Mouse (Mus musculus) layer of hippocampus, adult 9-11 months (tissue): ENCODE results near the gene Ppara.
A peak's percentile ranks its signal among the peaks of the same experiment; 100 is the strongest.

Experiments
- DNase-seq: peaks from one replicate; pipeline ENCODE4 v3.0.0; 2022

Gene Ppara

GRCm38 (mm10) chr15:85730027-85730426 is 4.8 kb upstream of the Ppara start:
- no peak for DNase-seq

GRCm38 (mm10) chr15:85731885-85732603 is 2.7 kb upstream of the Ppara start:
- no peak for DNase-seq

GRCm38 (mm10) chr15:85732604-85732968 is 2.2 kb upstream of the Ppara start:
- no peak for DNase-seq

GRCm38 (mm10) chr15:85733686-85734085 is 1.1 kb upstream of the Ppara start:
- no peak for DNase-seq

GRCm38 (mm10) chr15:85734148-85734547 is 635 bp upstream of the Ppara start:
- DNase-seq: no peak

GRCm38 (mm10) chr15:85735063-85735835 is 466 bp downstream of the Ppara start:
- DNase-seq: peak; percentile 77

GRCm38 (mm10) chr15:85735836-85736190 is 1.0 kb downstream of the Ppara start:
- DNase-seq: no peak

- DNase-seq: no peak
Measured at GRCm38 (mm10) chr15:85736506-85736905, 1.7 kb downstream of the Ppara start.

- DNase-seq: no peak
Measured at GRCm38 (mm10) chr15:85738416-85738815, 3.6 kb downstream of the Ppara start.

- peak; percentile 52 for DNase-seq
Measured at GRCm38 (mm10) chr15:85738939-85739338, 4.2 kb downstream of the Ppara start.

- DNase-seq: no peak
Measured at GRCm38 (mm10) chr15:85742608-85743007, 7.8 kb downstream of the Ppara start.

- DNase-seq: no peak
Measured at GRCm38 (mm10) chr15:85743946-85744345, 9.2 kb downstream of the Ppara start.

- DNase-seq: no peak
Measured at GRCm38 (mm10) chr15:85746178-85746577, 11.4 kb downstream of the Ppara start.

- no peak for DNase-seq
Measured at GRCm38 (mm10) chr15:85746671-85747070, 11.9 kb downstream of the Ppara start.

GRCm38 (mm10) chr15:85747951-85748350 is 13.2 kb downstream of the Ppara start:
- DNase-seq: no peak

- no peak for DNase-seq
Measured at GRCm38 (mm10) chr15:85748466-85748865, 13.7 kb downstream of the Ppara start.

GRCm38 (mm10) chr15:85749141-85749540 is 14.4 kb downstream of the Ppara start:
- DNase-seq: no peak

- DNase-seq: no peak
Measured at GRCm38 (mm10) chr15:85750115-85750514, 15.3 kb downstream of the Ppara start.

- no peak for DNase-seq
Measured at GRCm38 (mm10) chr15:85752655-85753054, 17.9 kb downstream of the Ppara start.

GRCm38 (mm10) chr15:85754033-85754650 is 19.4 kb downstream of the Ppara start:
- no peak for DNase-seq

- DNase-seq: no peak
Measured at GRCm38 (mm10) chr15:85755214-85755613, 20.4 kb downstream of the Ppara start.

- DNase-seq: peak; percentile 25
Measured at GRCm38 (mm10) chr15:85756611-85757010, 21.8 kb downstream of the Ppara start.

- no peak for DNase-seq
Measured at GRCm38 (mm10) chr15:85757768-85758167, 23.0 kb downstream of the Ppara start.

GRCm38 (mm10) chr15:85762761-85763160 is 28.0 kb downstream of the Ppara start:
- DNase-seq: no peak
